Mouse (Mus musculus) kidney, adult 2 months (tissue): Measurements from ENCODE around the gene Arhgap25.

Source experiments
- CTCF ChIP-seq: fragments of 200-500 bp; conservative IDR thresholded peaks from 2 replicates; pipeline ENCODE4 v1.5.1; 2011; ENCODE audit warnings: low read depth, mild to moderate bottlenecking, control low read depth, low read length, moderate library complexity, mixed read lengths; ENCODE audit not compliant: insufficient read depth, insufficient read length
- POLR2A ChIP-seq: fragments of 200-500 bp; IDR thresholded peaks from one replicate; pipeline ENCODE4 v1.6.1; 2011; ENCODE audit warnings: low read depth, low read length, control low read depth

GRCm38 (mm10) chr6:87517753-87518409 lies 15.2 kb downstream of the Arhgap25 start:
- TF ChIP-seq POLR2A (no peak), CTCF (no peak)
